Mouse (Mus musculus) spleen, adult 2 months (tissue): ENCODE measurements around the gene Prom1. TPM values are rescaled to one million over a fixed set of nuclear protein-coding genes. Genes with fewer than 3 reads are reported as not detected.

ENCODE experiments used
- DNase-seq, 2 experiments: peaks; one replicate each; pipeline versions ENCODE4 v3.0.0 to v3.0.0-alpha.2; 2012 to 2021; ENCODE audit warnings: low spot score in 2 of 2, low read depth in 1 of 2
- H3K27ac ChIP-seq: fragments of 200-500 bp; 2 replicates; pipeline ENCODE4 v1.5.1; 2012; ENCODE audit warnings: low read length, inconsistent platforms; ENCODE audit not compliant: insufficient read depth
- H3K27me3 ChIP-seq: fragments of 200-500 bp; 2 replicates; pipeline ENCODE4 v1.6.1; 2012; ENCODE audit warnings: mild to moderate bottlenecking, moderate library complexity, low read length, inconsistent platforms; ENCODE audit not compliant: control insufficient read depth, insufficient read depth
- H3K36me3 ChIP-seq: fragments of 200-500 bp; 2 replicates; pipeline ENCODE4 v1.6.1; 2012; ENCODE audit warnings: mild to moderate bottlenecking, low read length, inconsistent platforms; ENCODE audit not compliant: control insufficient read depth, insufficient read depth
- H3K4me1 ChIP-seq: fragments of 200-500 bp; 2 replicates; pipeline ENCODE4 v1.6.1; 2011; ENCODE audit warnings: inconsistent platforms; ENCODE audit not compliant: control insufficient read depth, insufficient read depth, insufficient read length
- H3K4me3 ChIP-seq: fragments of 200-500 bp; 2 replicates; pipeline ENCODE4 v1.5.1; 2011; ENCODE audit warnings: mild to moderate bottlenecking, inconsistent platforms; ENCODE audit not compliant: insufficient read depth, insufficient read length; ENCODE audit errors: extremely low read depth
- CTCF ChIP-seq: fragments of 200-500 bp; IDR thresholded peaks from 2 replicates; pipeline ENCODE4 v1.5.1; 2011; ENCODE audit warnings: mild to moderate bottlenecking, inconsistent platforms; ENCODE audit not compliant: insufficient read depth, insufficient read length, insufficient replicate concordance; ENCODE audit errors: extremely low read depth
- POLR2A ChIP-seq: fragments of 200-500 bp; IDR thresholded peaks from 2 replicates; pipeline ENCODE4 v1.6.1; 2011; ENCODE audit warnings: low read depth, low read length, inconsistent platforms
- WGBS: fragments of 180-500 bp; shearing (Covaris S2); methylation state at CpG from one replicate; pipeline ENCODE4 v1.1.7; 2018; 5-methylcytosine and 5-hydroxymethylcytosine counted together
- polyA plus RNA-seq: library from polyadenylated mRNA; depleted of rRNA; stranded (reverse); fragments of >200 nt; gene quantifications from 2 replicates; pipeline ENCODE4 v1.2.3, GENCODE M21; 2012

Gene Prom1
- polyA plus RNA-seq, 1 experiment, result 0.79 TPM

DNA sequence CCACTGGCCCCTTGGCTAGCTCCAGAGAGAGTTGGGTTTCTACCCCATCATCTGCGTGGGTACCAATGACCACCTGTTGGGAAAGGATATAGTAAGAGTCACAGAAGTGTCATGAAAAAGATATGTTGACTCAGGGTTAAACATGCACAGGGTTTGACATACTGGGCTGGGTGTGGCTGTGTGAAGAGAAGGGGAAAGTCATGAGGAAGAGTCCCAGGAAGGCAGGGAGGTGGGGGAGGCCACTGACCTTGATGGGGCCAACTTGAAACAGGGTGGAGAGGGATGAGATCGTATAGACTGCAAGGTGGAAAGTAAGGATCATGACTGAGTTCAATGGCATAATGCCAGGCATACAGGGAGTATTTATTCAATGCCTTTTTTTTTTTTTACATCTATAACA, 121.4 kb downstream of the Prom1 start:
- Histone ChIP-seq H3K27ac (no peak overlapping the region), H3K4me3 (no peak overlapping the region), H3K27me3 (no peaks in the 10 kb centered on the region), H3K36me3 (no peaks in the 10 kb centered on the region), H3K4me1 (no peaks in the 10 kb centered on the region)
- DNase-seq, result no peak
- 75% methylated on average over 2 of the region's 2 CpGs for WGBS
- TF ChIP-seq POLR2A (no peak), CTCF (no peak)

GRCm38 (mm10) chr5:43976821-43977561, 124.8 kb downstream of the Prom1 start:
- 79% methylated on average over 1 of the region's 1 CpGs for WGBS
- no peak overlapping the region for H3K4me3 ChIP-seq
- H3K36me3 ChIP-seq, result no peaks in the 10 kb centered on the region
- no peaks in the 10 kb centered on the region for H3K4me1 ChIP-seq
- no peak for DNase-seq
- H3K27me3 ChIP-seq, result no peaks in the 10 kb centered on the region
- H3K27ac ChIP-seq, result no peak overlapping the region
- TF ChIP-seq POLR2A (no peak), CTCF (no peak)

- DNase-seq, result no peak
- Histone ChIP-seq H3K27ac (no peak overlapping the region), H3K27me3 (no peaks in the 10 kb centered on the region), H3K36me3 (no peaks in the 10 kb centered on the region), H3K4me3 (no peak overlapping the region), H3K4me1 (no peaks in the 10 kb centered on the region)
- WGBS, result 91% methylated on average over 6 of the region's 6 CpGs
- TF ChIP-seq POLR2A (no peak), CTCF (no peak)
Measured at GRCm38 (mm10) chr5:43974166-43974565, 127.7 kb downstream of the Prom1 start.

- no peak for TF ChIP-seq POLR2A
- H3K4me3 ChIP-seq, result no peak overlapping the region
- WGBS, result 52% methylated on average over 2 of the region's 2 CpGs
- no peaks in the 10 kb centered on the region for H3K36me3 ChIP-seq
- H3K27me3 ChIP-seq, result no peaks in the 10 kb centered on the region
- no peak for DNase-seq
- no peak overlapping the region for H3K27ac ChIP-seq
- H3K4me1 ChIP-seq, result no peaks in the 10 kb centered on the region
Measured at GRCm38 (mm10) chr5:43971156-43971555, 130.7 kb downstream of the Prom1 start.

- H3K4me1 ChIP-seq, result no peaks in the 10 kb centered on the region
- H3K27ac ChIP-seq, result no peak overlapping the region
- WGBS, result 82% methylated on average over 2 of the region's 2 CpGs
- no peak for DNase-seq
- TF ChIP-seq POLR2A, result no peak
- no peak for TF ChIP-seq CTCF
- H3K27me3 ChIP-seq, result no peaks in the 10 kb centered on the region
- no peak overlapping the region for H3K4me3 ChIP-seq
- H3K36me3 ChIP-seq, result no peaks in the 10 kb centered on the region
Measured at GRCm38 (mm10) chr5:43970532-43970931, 131.3 kb downstream of the Prom1 start.

DNA sequence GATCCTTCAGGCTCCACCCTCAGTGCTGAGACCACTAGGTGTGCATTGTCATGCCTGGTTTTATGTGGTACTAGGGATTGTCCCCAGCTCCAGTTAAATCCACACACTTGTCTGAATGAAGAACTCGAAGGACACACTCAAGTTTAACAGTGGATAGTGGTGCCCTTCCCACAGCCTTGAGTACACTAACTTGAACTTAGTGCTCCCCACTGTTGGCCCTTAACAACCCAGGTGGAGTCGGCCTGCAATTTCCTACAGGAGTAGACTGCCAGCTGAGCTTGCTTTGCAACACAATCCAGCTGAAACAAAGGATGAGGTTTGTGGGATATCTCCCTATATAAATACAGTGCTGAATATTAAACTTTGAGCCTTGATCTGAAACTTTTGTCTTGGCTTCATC, 133.2 kb downstream of the Prom1 start:
- no peaks in the 10 kb centered on the region for H3K27me3 ChIP-seq
- H3K27ac ChIP-seq, result no peak overlapping the region
- H3K36me3 ChIP-seq, result no peaks in the 10 kb centered on the region
- H3K4me1 ChIP-seq, result no peaks in the 10 kb centered on the region
- TF ChIP-seq CTCF, result no peak
- TF ChIP-seq POLR2A, result no peak
- 79% methylated on average over 2 of the region's 2 CpGs for WGBS
- DNase-seq, result no peak
- no peak overlapping the region for H3K4me3 ChIP-seq

GRCm38 (mm10) chr5:43961056-43961455, 140.8 kb downstream of the Prom1 start:
- no peaks in the 10 kb centered on the region for H3K4me1 ChIP-seq
- H3K27me3 ChIP-seq, result no peaks in the 10 kb centered on the region
- DNase-seq, result no peak
- H3K27ac ChIP-seq, result no peak overlapping the region
- H3K36me3 ChIP-seq, result no peaks in the 10 kb centered on the region
- no peak overlapping the region for H3K4me3 ChIP-seq
- no peak for TF ChIP-seq POLR2A
- TF ChIP-seq CTCF, result no peak
- WGBS, result 88% methylated on average over 3 of the region's 3 CpGs
